Mouse (Mus musculus): ENCODE measurements around the gene Rhpn2. TPM values are rescaled to one million over a fixed set of nuclear protein-coding genes. Genes with fewer than 3 reads are reported as not detected.

Rhpn2 gene
- total RNA-seq, 1 experiment = 12.7 TPM

- Histone ChIP-seq H3K9ac (ENCODE audit: insufficient read depth, low read depth, low read length, poor library complexity, severe bottlenecking) (no peak overlapping the region), H3K27ac (ENCODE audit: insufficient read depth, low read depth, low read length, poor library complexity, severe bottlenecking) (no peak overlapping the region), H3K36me3 (ENCODE audit: control insufficient read depth, insufficient read depth, low read length, poor library complexity, severe bottlenecking) (peaks cover 13% of the 10 kb centered on the region), H3K4me1 (ENCODE audit: control insufficient read depth in 2 of 2, insufficient read depth in 2 of 2, low read length in 2 of 2, poor library complexity in 1 of 2) (peaks cover 2 to 4% of the 10 kb centered on the region in 2 experiments; a peak in 1 of 4 replicates), H3K4me3 (ENCODE audit: insufficient read depth in 1 of 2, low read depth in 1 of 2, low read length in 2 of 2, poor library complexity in 1 of 2, severe bottlenecking in 1 of 2) (no peak overlapping the region), H3K9me3 (ENCODE audit: control insufficient read depth, insufficient read depth, low read depth, low read length) (no peaks in the 10 kb centered on the region)
- in situ Hi-C loops (cut with MboI; ENCODE audit: low sequenced_read_pairs in 2 of 2, unreplicated experiment in 2 of 2) = no loop called here
- DNase-seq (ENCODE audit: low read depth, low spot score) = peak; percentile 77
- TF ChIP-seq ZC3H11A (IDR thresholded peaks at IDR 0.05; ENCODE audit: borderline replicate concordance, low read depth, low read length) (no peak), MAFK (IDR thresholded peaks at IDR 0.05; ENCODE audit: insufficient read depth, low read depth, low read length) (no peak), HCFC1 (IDR thresholded peaks at IDR 0.05; ENCODE audit: borderline replicate concordance, insufficient read depth, low read length) (no peak), ZNF384 (IDR thresholded peaks at IDR 0.05; ENCODE audit: low read depth, low read length) (no peak), CHD2 (IDR thresholded peaks at IDR 0.05; ENCODE audit: low read depth, low read length) (no peak)
Measured at GRCm38 (mm10) chr7:35401169-35401568, 67.2 kb downstream of the Rhpn2 start.

GRCm38 (mm10) chr7:35415226-35415625 lies 81.3 kb downstream of the Rhpn2 start:
- H3K9me3 ChIP-seq (ENCODE audit: control insufficient read depth, insufficient read depth, low read depth, low read length) = no peaks in the 10 kb centered on the region
- H3K27ac ChIP-seq (ENCODE audit: insufficient read depth, low read depth, low read length, poor library complexity, severe bottlenecking) = no peak overlapping the region
- no peaks in the 10 kb centered on the region for H3K4me1 ChIP-seq (ENCODE audit: control insufficient read depth in 2 of 2, insufficient read depth in 2 of 2, low read length in 2 of 2, poor library complexity in 1 of 2)
- no peak overlapping the region for H3K4me3 ChIP-seq (ENCODE audit: insufficient read depth in 1 of 2, low read depth in 1 of 2, low read length in 2 of 2, poor library complexity in 1 of 2, severe bottlenecking in 1 of 2)
- in situ Hi-C loops (cut with MboI; ENCODE audit: low sequenced_read_pairs in 2 of 2, unreplicated experiment in 2 of 2) = no loop called here
- H3K36me3 ChIP-seq (ENCODE audit: control insufficient read depth, insufficient read depth, low read length, poor library complexity, severe bottlenecking) = peaks cover 15% of the 10 kb centered on the region
- DNase-seq (ENCODE audit: low read depth, low spot score) = no peak
- TF ChIP-seq ZNF384 (IDR thresholded peaks at IDR 0.05; ENCODE audit: low read depth, low read length) (no peak), CHD2 (IDR thresholded peaks at IDR 0.05; ENCODE audit: low read depth, low read length) (no peak), HCFC1 (IDR thresholded peaks at IDR 0.05; ENCODE audit: borderline replicate concordance, insufficient read depth, low read length) (no peak), ZC3H11A (IDR thresholded peaks at IDR 0.05; ENCODE audit: borderline replicate concordance, low read depth, low read length) (no peak), MAFK (IDR thresholded peaks at IDR 0.05; ENCODE audit: insufficient read depth, low read depth, low read length) (no peak)
- H3K9ac ChIP-seq (ENCODE audit: insufficient read depth, low read depth, low read length, poor library complexity, severe bottlenecking) = no peak overlapping the region

- peaks cover 14% of the 10 kb centered on the region for H3K36me3 ChIP-seq (ENCODE audit: control insufficient read depth, insufficient read depth, low read length, poor library complexity, severe bottlenecking)
- peaks cover 2 to 3% of the 10 kb centered on the region in 2 experiments; a peak in 1 of 4 replicates for H3K4me1 ChIP-seq (ENCODE audit: control insufficient read depth in 2 of 2, insufficient read depth in 2 of 2, low read length in 2 of 2, poor library complexity in 1 of 2)
- no peak overlapping the region for H3K9ac ChIP-seq (ENCODE audit: insufficient read depth, low read depth, low read length, poor library complexity, severe bottlenecking)
- no peak overlapping the region for H3K27ac ChIP-seq (ENCODE audit: insufficient read depth, low read depth, low read length, poor library complexity, severe bottlenecking)
- no peak for DNase-seq (ENCODE audit: low read depth, low spot score)
- no peaks in the 10 kb centered on the region for H3K9me3 ChIP-seq (ENCODE audit: control insufficient read depth, insufficient read depth, low read depth, low read length)
- no peak for TF ChIP-seq CHD2 (IDR thresholded peaks at IDR 0.05; ENCODE audit: low read depth, low read length)
- no peak for TF ChIP-seq MAFK (IDR thresholded peaks at IDR 0.05; ENCODE audit: insufficient read depth, low read depth, low read length)
- no peak for TF ChIP-seq ZC3H11A (IDR thresholded peaks at IDR 0.05; ENCODE audit: borderline replicate concordance, low read depth, low read length)
- TF ChIP-seq ZNF384 (IDR thresholded peaks at IDR 0.05; ENCODE audit: low read depth, low read length) = no peak
- no peak for TF ChIP-seq HCFC1 (IDR thresholded peaks at IDR 0.05; ENCODE audit: borderline replicate concordance, insufficient read depth, low read length)
- in situ Hi-C loops (cut with MboI; ENCODE audit: low sequenced_read_pairs in 2 of 2, unreplicated experiment in 2 of 2) = no loop called here
- H3K4me3 ChIP-seq (ENCODE audit: insufficient read depth in 1 of 2, low read depth in 1 of 2, low read length in 2 of 2, poor library complexity in 1 of 2, severe bottlenecking in 1 of 2) = no peak overlapping the region
Measured at GRCm38 (mm10) chr7:35415801-35416653, 82.1 kb downstream of the Rhpn2 start.

- Histone ChIP-seq H3K4me1 (ENCODE audit: control insufficient read depth in 2 of 2, insufficient read depth in 2 of 2, low read length in 2 of 2, poor library complexity in 1 of 2) (peaks cover 2 to 3% of the 10 kb centered on the region in 2 experiments; a peak in 1 of 4 replicates), H3K36me3 (ENCODE audit: control insufficient read depth, insufficient read depth, low read length, poor library complexity, severe bottlenecking) (peaks cover 15% of the 10 kb centered on the region), H3K9ac (ENCODE audit: insufficient read depth, low read depth, low read length, poor library complexity, severe bottlenecking) (no peak overlapping the region), H3K9me3 (ENCODE audit: control insufficient read depth, insufficient read depth, low read depth, low read length) (no peaks in the 10 kb centered on the region), H3K27ac (ENCODE audit: insufficient read depth, low read depth, low read length, poor library complexity, severe bottlenecking) (no peak overlapping the region), H3K4me3 (ENCODE audit: insufficient read depth in 1 of 2, low read depth in 1 of 2, low read length in 2 of 2, poor library complexity in 1 of 2, severe bottlenecking in 1 of 2) (no peak overlapping the region)
- DNase-seq (ENCODE audit: low read depth, low spot score) = no peak
- in situ Hi-C loops (cut with MboI; ENCODE audit: low sequenced_read_pairs in 2 of 2, unreplicated experiment in 2 of 2) = no loop called here
- TF ChIP-seq ZC3H11A (IDR thresholded peaks at IDR 0.05; ENCODE audit: borderline replicate concordance, low read depth, low read length) (no peak), CHD2 (IDR thresholded peaks at IDR 0.05; ENCODE audit: low read depth, low read length) (no peak), ZNF384 (IDR thresholded peaks at IDR 0.05; ENCODE audit: low read depth, low read length) (no peak), HCFC1 (IDR thresholded peaks at IDR 0.05; ENCODE audit: borderline replicate concordance, insufficient read depth, low read length) (no peak), MAFK (IDR thresholded peaks at IDR 0.05; ENCODE audit: insufficient read depth, low read depth, low read length) (no peak)
Measured at GRCm38 (mm10) chr7:35416654-35416948, 82.6 kb downstream of the Rhpn2 start.

Measured in ES-E14 (cell line).